Mouse (Mus musculus) testis, postnatal 10 days (tissue): ENCODE measurements around the gene Dscam.

Experiments used
- DNase-seq: peaks from one replicate; pipeline ENCODE4 v3.0.0; 2021; ENCODE audit warnings: low spot score

Dscam gene

GRCm38 (mm10) chr16:96556621-96557020 lies 613.9 kb downstream of the Dscam start:
- no peak for DNase-seq

GRCm38 (mm10) chr16:96555412-96555811 lies 615.1 kb downstream of the Dscam start:
- DNase-seq, result no peak

GRCm38 (mm10) chr16:96552680-96553079 lies 617.9 kb downstream of the Dscam start:
- no peak for DNase-seq

DNA sequence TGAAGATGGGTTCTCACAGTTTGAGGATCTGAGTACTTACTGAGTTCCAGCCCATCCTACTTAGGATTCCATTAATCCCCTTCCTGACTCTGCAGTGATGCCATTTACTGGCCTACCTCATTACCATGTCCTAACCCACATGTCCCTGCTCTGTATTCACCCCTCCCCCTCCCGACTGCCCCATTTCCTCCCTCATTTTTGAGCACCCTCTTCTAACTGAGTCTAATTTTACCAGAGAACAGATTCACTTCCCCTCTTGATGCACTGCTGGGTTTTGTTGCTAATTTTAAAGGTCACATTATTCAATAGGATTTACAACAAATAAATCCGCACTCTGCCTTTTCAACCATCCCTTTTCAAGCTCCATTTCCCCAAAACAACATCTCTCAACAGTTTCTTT lies 629.5 kb downstream of the Dscam start:
- no peak for DNase-seq
